Mouse (Mus musculus) common myeloid progenitor, adult 5-6 weeks (primary cell): ENCODE data around the gene Serpine1. TPM values are rescaled to one million over a fixed set of nuclear protein-coding genes. Genes with fewer than 3 reads are reported as not detected.
A peak's percentile ranks its signal among the peaks of the same experiment; 100 is the strongest.
"Not testable (repeated sequence)": the region's sequence is repeated elsewhere in the genome, so short reads cannot be mapped to it uniquely, and the experiment has no call there.

Experiments used
- ATAC-seq: replicated peaks from 2 replicates; pipeline ENCODE4 v1.8.0; 2016; ENCODE audit warnings: low read depth, mild to moderate bottlenecking, moderate TSS enrichment, inconsistent platforms; ENCODE audit not compliant: poor library complexity, severe bottlenecking
- total RNA-seq: library from RNA; stranded (forward); fragments of 200-1000, 187-1606 nt; gene quantifications from 2 replicates; pipeline ENCODE4 v1.2.3, GENCODE M21; 2017

Gene Serpine1
- not detected in 2 replicates for total RNA-seq

- ATAC-seq: peak; percentile 36; the same call in 1 of the 2 replicates
Measured at GRCm38 (mm10) chr5:137072079-137072960, at the start of gene Serpine1. TSS of gene Serpine1 (minus strand) at chr5:137072268.

GRCm38 (mm10) chr5:137121280-137121679 lies 49.2 kb upstream of the Serpine1 start:
- no peak for ATAC-seq

GRCm38 (mm10) chr5:137118878-137119277 lies 46.8 kb upstream of the Serpine1 start:
- no peak for ATAC-seq

GRCm38 (mm10) chr5:137117994-137118393 lies 45.9 kb upstream of the Serpine1 start:
- ATAC-seq: not testable (repeated sequence)

GRCm38 (mm10) chr5:137116987-137117386 lies 44.9 kb upstream of the Serpine1 start:
- no peak for ATAC-seq

- ATAC-seq: peak; percentile 89
Measured at GRCm38 (mm10) chr5:137115866-137116847, 44.1 kb upstream of the Serpine1 start, which contains the start of gene Trim56. TSS of gene Trim56 (minus strand) at chr5:137116209.

- no peak for ATAC-seq
Measured at GRCm38 (mm10) chr5:137114891-137115561, 43.0 kb upstream of the Serpine1 start.

GRCm38 (mm10) chr5:137111542-137112408 lies 39.7 kb upstream of the Serpine1 start:
- ATAC-seq: no peak

GRCm38 (mm10) chr5:137110863-137111262 lies 38.8 kb upstream of the Serpine1 start:
- ATAC-seq: no peak

- no peak for ATAC-seq
Measured at GRCm38 (mm10) chr5:137109941-137110593, 38.0 kb upstream of the Serpine1 start.

GRCm38 (mm10) chr5:137108111-137108510 lies 36.0 kb upstream of the Serpine1 start:
- no peak for ATAC-seq

GRCm38 (mm10) chr5:137107670-137108069 lies 35.6 kb upstream of the Serpine1 start:
- ATAC-seq: no peak

GRCm38 (mm10) chr5:137107024-137107423 lies 35.0 kb upstream of the Serpine1 start:
- peak; percentile 25; the same call in 1 of the 2 replicates for ATAC-seq

GRCm38 (mm10) chr5:137106434-137106833 lies 34.4 kb upstream of the Serpine1 start:
- ATAC-seq: no peak

- no peak for ATAC-seq
Measured at GRCm38 (mm10) chr5:137103969-137104368, 31.9 kb upstream of the Serpine1 start.

GRCm38 (mm10) chr5:137102575-137103522 lies 30.8 kb upstream of the Serpine1 start:
- peak; percentile 88 for ATAC-seq

- ATAC-seq: no peak
Measured at GRCm38 (mm10) chr5:137102078-137102477, 30.0 kb upstream of the Serpine1 start.
